Mouse (Mus musculus): ENCODE measurements at regions not wholly inside any gene's neighbourhood (a gene's known extent, or its start where the extent isn't known, plus 50 kb on each side); places are given as distances from the start of the nearest gene placed in this dataset.

DNA sequence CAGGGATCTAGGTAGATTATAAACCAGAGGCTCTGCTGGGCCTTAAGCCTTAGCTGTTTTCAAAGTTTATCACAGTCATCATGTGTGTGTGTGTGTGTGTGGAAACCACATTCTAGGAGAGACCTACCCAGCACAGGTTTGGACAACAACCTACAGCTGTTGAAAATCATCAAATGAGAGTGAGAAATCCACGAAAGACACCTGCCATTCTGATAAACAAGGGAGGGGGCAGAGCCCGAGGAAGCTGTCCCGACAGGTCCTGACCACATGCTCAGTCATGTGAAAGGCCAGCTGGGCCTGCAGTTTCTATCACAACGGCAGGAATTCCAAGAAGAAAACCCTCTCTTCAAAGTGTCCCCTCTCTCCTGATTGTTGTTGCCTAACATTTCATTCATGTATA is 114.0 kb upstream of the Atp1b1 start:
- TF ChIP-seq CTCF (IDR thresholded peaks at IDR 0.05; ENCODE audit: low read depth, low read length) (no peak), POLR2A (IDR thresholded peaks at IDR 0.05; ENCODE audit: insufficient read depth, low read length) (no peak), EP300 (IDR thresholded peaks at IDR 0.05; ENCODE audit: insufficient read depth, low read depth, low read length) (no peak)

All from ES-Bruce4 (cell line).